ENCODE assay signal across 10 mouse cellular contexts in genomic region chr7:44406015-44406355, GRCm38 (mm10). TPM values are rescaled to one million over a fixed set of nuclear protein-coding genes. Genes with fewer than 3 reads are reported as not detected.
A peak's percentile ranks its signal among the peaks of the same experiment; 100 is the strongest.
DNase-seq lines count a peak whose midpoint lies in the region; ATAC-seq and TF ChIP-seq lines count a peak whose summit lies in the region.
"Had no signal": no experiment of that assay in that cellular context is flagged by ENCODE, and none has a peak within 500 bp of the region (broad histone marks: within the 10 kb centered on the region; RNA-seq: fewer than 3 reads in every experiment).

No protein-coding gene starts in this region.

- no peak for DNase-seq in hindbrain, embryonic 10.5 days (ENCODE audit: low spot score)
- DNase-seq in hindbrain, postnatal 0 days (ENCODE audit: low spot score): no peak
- no peak for DNase-seq in liver, postnatal 0 days
- no peak for DNase-seq in c-Kit-positive CD71-positive TER-119-positive erythroid progenitor cells, embryonic 14.5 days (ENCODE audit: low spot score)
- no peak for DNase-seq in spleen, postnatal 10 days (ENCODE audit: low spot score in 2 of 2)
- DNase-seq in gastrocnemius, postnatal 10 days: no peak

- H3K27me3 ChIP-seq in hindbrain, embryonic 10.5 days (ENCODE audit: insufficient read depth, poor library complexity, severe bottlenecking): peaks cover 37% of the 10 kb centered on the region
- H3K27me3 ChIP-seq in hindbrain, postnatal 0 days (ENCODE audit: insufficient read depth, low read length): no peaks in the 10 kb centered on the region
- H3K27me3 ChIP-seq in embryonic facial prominence, embryonic 15.5 days: peaks cover 4% of the 10 kb centered on the region; the same call in 1 of the 2 replicates
- no peaks in the 10 kb centered on the region for H3K27me3 ChIP-seq in liver, postnatal 0 days (ENCODE audit: insufficient read depth, low read length)

- no peaks in the 10 kb centered on the region for H3K36me3 ChIP-seq in hindbrain, embryonic 10.5 days
- H3K36me3 ChIP-seq in hindbrain, postnatal 0 days (ENCODE audit: insufficient read depth, low read length): no peaks in the 10 kb centered on the region
- H3K36me3 ChIP-seq in embryonic facial prominence, embryonic 15.5 days: no peaks in the 10 kb centered on the region
- no peaks in the 10 kb centered on the region for H3K36me3 ChIP-seq in liver, postnatal 0 days (replicated peaks; ENCODE audit: insufficient read depth, low read length)

- peak overlapping the region; percentile 79 for H3K27ac ChIP-seq in hindbrain, embryonic 10.5 days
- H3K27ac ChIP-seq in hindbrain, postnatal 0 days: no peak overlapping the region
- H3K27ac ChIP-seq in bone marrow, adult 2 months (ENCODE audit: control insufficient read depth, insufficient read depth, low read depth, low read length, poor library complexity): no peak overlapping the region
- H3K27ac ChIP-seq in embryonic facial prominence, embryonic 15.5 days (replicated peaks): no peak overlapping the region
- H3K27ac ChIP-seq in liver, postnatal 0 days (ENCODE audit: low read depth): no peak overlapping the region

- no peak overlapping the region for H3K4me2 ChIP-seq in hindbrain, postnatal 0 days (ENCODE audit: low read depth, low read length)
- H3K4me2 ChIP-seq in embryonic facial prominence, embryonic 15.5 days (replicated peaks): peak overlapping the region; percentile 52
- H3K4me2 ChIP-seq in liver, postnatal 0 days (ENCODE audit: low read depth, low read length): no peak overlapping the region; the same call in 1 of the 2 replicates

- TF ChIP-seq CTCF in hindbrain, postnatal 0 days (IDR thresholded peaks at IDR 0.05; ENCODE audit: low read depth): no peak
- no peak for TF ChIP-seq CTCF in bone marrow, adult 2 months (IDR thresholded peaks at IDR 0.05; ENCODE audit: control insufficient read depth, insufficient read depth, low read length)
- no peak for TF ChIP-seq CTCF in liver, postnatal 0 days (IDR thresholded peaks at IDR 0.05; ENCODE audit: low read depth)

- peak overlapping the region; percentile 48 for H3K4me3 ChIP-seq in hindbrain, embryonic 10.5 days
- no peak overlapping the region for H3K4me3 ChIP-seq in hindbrain, postnatal 0 days (ENCODE audit: low read length)
- peak overlapping the region; percentile 59 for H3K4me3 ChIP-seq in bone marrow, adult 2 months (replicated peaks; ENCODE audit: control insufficient read depth, low read depth, low read length)
- H3K4me3 ChIP-seq in embryonic facial prominence, embryonic 15.5 days (replicated peaks): peak overlapping the region; percentile 49
- peak overlapping the region; percentile 6; the same call in 1 of the 2 replicates for H3K4me3 ChIP-seq in liver, postnatal 0 days (ENCODE audit: low read depth, low read length)

- H3K9me3 ChIP-seq in hindbrain, embryonic 10.5 days: no peaks in the 10 kb centered on the region
- H3K9me3 ChIP-seq in hindbrain, postnatal 0 days (ENCODE audit: low read length): no peaks in the 10 kb centered on the region
- H3K9me3 ChIP-seq in embryonic facial prominence, embryonic 15.5 days (replicated peaks): no peaks in the 10 kb centered on the region
- H3K9me3 ChIP-seq in liver, postnatal 0 days (ENCODE audit: low read length): no peaks in the 10 kb centered on the region

- H3K4me1 ChIP-seq in hindbrain, embryonic 10.5 days (replicated peaks): peaks cover 12% of the 10 kb centered on the region; the same call in 1 of the 2 replicates
- H3K4me1 ChIP-seq in hindbrain, postnatal 0 days (ENCODE audit: insufficient read depth, low read length): no peaks in the 10 kb centered on the region
- H3K4me1 ChIP-seq in bone marrow, adult 2 months (ENCODE audit: control insufficient read depth, insufficient read depth, low read length): peaks cover 2% of the 10 kb centered on the region
- H3K4me1 ChIP-seq in embryonic facial prominence, embryonic 15.5 days: peaks cover 4% of the 10 kb centered on the region; the same call in 1 of the 2 replicates
- H3K4me1 ChIP-seq in liver, postnatal 0 days (ENCODE audit: insufficient read depth): no peaks in the 10 kb centered on the region

- WGBS in hindbrain, embryonic 10.5 days: under 1% methylated on average over 5 of the region's 5 CpGs
- 2% methylated on average over 5 of the region's 5 CpGs for WGBS in hindbrain, postnatal 0 days
- 5% methylated on average over 5 of the region's 5 CpGs for WGBS in bone marrow, adult 2 months
- under 1% methylated on average over 5 of the region's 5 CpGs for WGBS in embryonic facial prominence, embryonic 15.5 days
- 5% methylated on average over 5 of the region's 5 CpGs for WGBS in liver, postnatal 0 days (ENCODE audit: insufficient replicate concordance)

- TF ChIP-seq EP300 in liver, postnatal 0 days (IDR thresholded peaks at IDR 0.05; ENCODE audit: low read depth): no peak

- no peak for ATAC-seq in hindbrain, postnatal 0 days
- no peak for ATAC-seq in embryonic facial prominence, embryonic 15.5 days (ENCODE audit: insufficient number of reproducible peaks, low FRiP score, low TSS enrichment, low read depth)
- ATAC-seq in liver, postnatal 0 days: no peak

- H3K9ac ChIP-seq in hindbrain, postnatal 0 days (replicated peaks; ENCODE audit: low read length): no peak overlapping the region
- no peak overlapping the region for H3K9ac ChIP-seq in embryonic facial prominence, embryonic 15.5 days
- H3K9ac ChIP-seq in liver, postnatal 0 days (replicated peaks): no peak overlapping the region

- TF ChIP-seq POLR2A in bone marrow, adult 2 months (IDR thresholded peaks at IDR 0.05; ENCODE audit: borderline replicate concordance, control insufficient read depth, low read depth, low read length): no peak

RNA-seq across cellular contexts. Expression of gene 1700008O03Rik, which starts 20.4 kb away (rescaled TPM):
- polyA plus RNA-seq in hindbrain, embryonic 10.5 days (2016; fragmentation: Nextera tagmentation; extraction: Ambion mirVana): 2.1 and 2.7 TPM in 2 replicates
- total RNA-seq in hindbrain, postnatal 0 days (2014; rRNA removed): 1.4 and 2.3 TPM in 2 replicates
- polyA plus RNA-seq in hindbrain, postnatal 0 days (2015; fragmentation: Nextera tagmentation; extraction: Ambion mirVana): 3.3 and 3.6 TPM in 2 replicates
- polyA plus RNA-seq in bone marrow, adult 2 months (2011; ENCODE audit: insufficient read depth, insufficient read length, low replicate concordance, missing spikeins): not detected in 2 replicates
- 1.4 and 1.5 TPM in 2 replicates for polyA plus RNA-seq in embryonic facial prominence, embryonic 15.5 days (2015; fragmentation: Nextera tagmentation; extraction: Ambion mirVana)
- 0.15 and 0.18 TPM in 2 replicates for polyA plus RNA-seq in liver, postnatal 0 days (2015; fragmentation: Nextera tagmentation; extraction: Ambion mirVana)
- not detected for total RNA-seq in gastrocnemius, postnatal 10 days (2021)

RNA-seq across cellular contexts. Expression of gene Syt3, which starts 22.1 kb away (rescaled TPM):
- 2.7 and 3.0 TPM in 2 replicates for polyA plus RNA-seq in hindbrain, embryonic 10.5 days (2016; fragmentation: Nextera tagmentation; extraction: Ambion mirVana)
- total RNA-seq in hindbrain, postnatal 0 days (2014; rRNA removed): 130 and 154 TPM in 2 replicates
- polyA plus RNA-seq in hindbrain, postnatal 0 days (2015; fragmentation: Nextera tagmentation; extraction: Ambion mirVana): 73.7 and 79.2 TPM in 2 replicates
- not detected in 2 replicates for polyA plus RNA-seq in bone marrow, adult 2 months (2011; ENCODE audit: insufficient read depth, insufficient read length, low replicate concordance, missing spikeins)
- 2.7 and 3.4 TPM in 2 replicates for polyA plus RNA-seq in embryonic facial prominence, embryonic 15.5 days (2015; fragmentation: Nextera tagmentation; extraction: Ambion mirVana)
- polyA plus RNA-seq in liver, postnatal 0 days (2015; fragmentation: Nextera tagmentation; extraction: Ambion mirVana): 0.04 TPM in 1 of 2 replicates, not detected in the other
- under 1 TPM; 0.38 to 0.41 TPM for total RNA-seq in gastrocnemius, postnatal 10 days (2021)

RNA-seq across cellular contexts. Expression of gene Lrrc4b, which starts 22.8 kb away (rescaled TPM):
- 1.7 and 4.4 TPM in 2 replicates for polyA plus RNA-seq in hindbrain, embryonic 10.5 days (2016; fragmentation: Nextera tagmentation; extraction: Ambion mirVana)
- total RNA-seq in hindbrain, postnatal 0 days (2014; rRNA removed): 562 and 663 TPM in 2 replicates
- 19.6 and 22.7 TPM in 2 replicates for polyA plus RNA-seq in hindbrain, postnatal 0 days (2015; fragmentation: Nextera tagmentation; extraction: Ambion mirVana)
- 0.92 TPM in 1 of 2 replicates, not detected in the other for polyA plus RNA-seq in bone marrow, adult 2 months (2011; ENCODE audit: insufficient read depth, insufficient read length, low replicate concordance, missing spikeins)
- polyA plus RNA-seq in embryonic facial prominence, embryonic 15.5 days (2015; fragmentation: Nextera tagmentation; extraction: Ambion mirVana): 1.3 TPM in 2 replicates
- polyA plus RNA-seq in liver, postnatal 0 days (2015; fragmentation: Nextera tagmentation; extraction: Ambion mirVana): not detected in 2 replicates
- 1 to 10 TPM; 1.9 to 2.5 TPM for total RNA-seq in gastrocnemius, postnatal 10 days (2021)

RNA-seq across cellular contexts. Expression of gene Aspdh, which starts 59.2 kb away (rescaled TPM):
- 0.78 and 1.8 TPM in 2 replicates for polyA plus RNA-seq in hindbrain, embryonic 10.5 days (2016; fragmentation: Nextera tagmentation; extraction: Ambion mirVana)
- total RNA-seq in hindbrain, postnatal 0 days (2014; rRNA removed): 10.2 and 15.5 TPM in 2 replicates
- polyA plus RNA-seq in hindbrain, postnatal 0 days (2015; fragmentation: Nextera tagmentation; extraction: Ambion mirVana): 3.1 and 3.8 TPM in 2 replicates
- not detected in 2 replicates for polyA plus RNA-seq in bone marrow, adult 2 months (2011; ENCODE audit: insufficient read depth, insufficient read length, low replicate concordance, missing spikeins)
- 0.20 and 0.81 TPM in 2 replicates for polyA plus RNA-seq in embryonic facial prominence, embryonic 15.5 days (2015; fragmentation: Nextera tagmentation; extraction: Ambion mirVana)
- polyA plus RNA-seq in liver, postnatal 0 days (2015; fragmentation: Nextera tagmentation; extraction: Ambion mirVana): 38.9 and 44.3 TPM in 2 replicates
- not detected for total RNA-seq in gastrocnemius, postnatal 10 days (2021)
- total RNA-seq: ES-E14 had no signal
- polyA plus RNA-seq: embryonic facial prominence, embryonic 11.5 days had no signal

Comparison
In these comparisons a context has a peak if more than half of its experiments do, and no peak if none do; other contexts are left out.
1. RNA of gene Syt3, which starts 22.1 kb away (polyA plus RNA-seq): 73.7 to 79.2 TPM in hindbrain, postnatal 0 days; 2.7 to 3.0 TPM in hindbrain, embryonic 10.5 days, 2.7 to 3.4 TPM in embryonic facial prominence, embryonic 15.5 days, not detected in bone marrow, adult 2 months and 0.04 TPM in liver, postnatal 0 days; every median in the first group is over 10 times any median in the second.